Mouse (Mus musculus): Measurements from ENCODE around the gene Cabp2. TPM values are rescaled to one million over a fixed set of nuclear protein-coding genes. Genes with fewer than 3 reads are reported as not detected.
"Not testable (repeated sequence)": the region's sequence is repeated elsewhere in the genome, so short reads cannot be mapped to it uniquely, and the experiment has no call there.

Gene Cabp2
- polyA plus RNA-seq, 1 experiment from 2014 or later, result not detected

GRCm38 (mm10) chr19:4057389-4057788 is 24.0 kb upstream of the Cabp2 start:
- WGBS, result 85% methylated on average over 13 of the region's 13 CpGs
- Histone ChIP-seq H3K27me3 (no peaks in the 10 kb centered on the region), H3K9me3 (no peaks in the 10 kb centered on the region), H3K9ac (no peak overlapping the region), H3K4me1 (replicated peaks) (no peaks in the 10 kb centered on the region), H3K36me3 (no peaks in the 10 kb centered on the region), H3K4me2 (no peak overlapping the region), H3K27ac (replicated peaks) (no peak overlapping the region), H3K4me3 (no peak overlapping the region)
- no peak for ATAC-seq (ENCODE audit: low read depth)

GRCm38 (mm10) chr19:4057962-4058361 is 23.4 kb upstream of the Cabp2 start:
- H3K9ac ChIP-seq, result no peak overlapping the region
- H3K27me3 ChIP-seq, result no peaks in the 10 kb centered on the region
- no peaks in the 10 kb centered on the region for H3K36me3 ChIP-seq
- H3K9me3 ChIP-seq, result no peaks in the 10 kb centered on the region
- WGBS, result 94% methylated on average over 7 of the region's 7 CpGs
- H3K4me1 ChIP-seq (replicated peaks), result no peaks in the 10 kb centered on the region
- no peak overlapping the region for H3K27ac ChIP-seq (replicated peaks)
- no peak for ATAC-seq (ENCODE audit: low read depth)
- H3K4me3 ChIP-seq, result no peak overlapping the region
- no peak overlapping the region for H3K4me2 ChIP-seq

GRCm38 (mm10) chr19:4058581-4058980 is 22.8 kb upstream of the Cabp2 start:
- no peaks in the 10 kb centered on the region for H3K27me3 ChIP-seq
- no peak overlapping the region for H3K27ac ChIP-seq (replicated peaks)
- no peak overlapping the region for H3K9ac ChIP-seq
- no peaks in the 10 kb centered on the region for H3K36me3 ChIP-seq
- no peak overlapping the region for H3K4me3 ChIP-seq
- no peak for ATAC-seq (ENCODE audit: low read depth)
- WGBS, result 90% methylated on average over 5 of the region's 5 CpGs
- no peaks in the 10 kb centered on the region for H3K4me1 ChIP-seq (replicated peaks)
- no peak overlapping the region for H3K4me2 ChIP-seq
- no peaks in the 10 kb centered on the region for H3K9me3 ChIP-seq

- WGBS, result 82% methylated on average over 15 of the region's 15 CpGs
Observed at GRCm38 (mm10) chr19:4059069-4059740, 22.2 kb upstream of the Cabp2 start, which contains the start of gene Gstp3. Gene Gstp3, minus strand, starts transcription at chr19:4059569.

GRCm38 (mm10) chr19:4060044-4060898 is 21.1 kb upstream of the Cabp2 start:
- not testable (repeated sequence) for H3K36me3 ChIP-seq; ATAC-seq (ENCODE audit: low read depth); H3K9me3 ChIP-seq; H3K4me3 ChIP-seq; H3K9ac ChIP-seq; H3K4me1 ChIP-seq (replicated peaks); H3K27me3 ChIP-seq; H3K27ac ChIP-seq (replicated peaks); H3K4me2 ChIP-seq
- WGBS, result 84% methylated on average over 8 of the region's 8 CpGs

More at GRCm38 (mm10) chr19:4059069-4059740, 22.2 kb upstream of the Cabp2 start, which contains the start of gene Gstp3:
- no peak within 1 kb of the TSS for H3K9ac ChIP-seq
- H3K4me3 ChIP-seq, result no peak within 1 kb of the TSS
- no peak for ATAC-seq (ENCODE audit: low read depth)
- no peaks in the 10 kb centered on the region for H3K9me3 ChIP-seq
- H3K27ac ChIP-seq (replicated peaks), result no peak within 1 kb of the TSS
- H3K36me3 ChIP-seq, result no peaks in the 10 kb centered on the region
- no peaks in the 10 kb centered on the region for H3K27me3 ChIP-seq
- H3K4me1 ChIP-seq (replicated peaks), result no peaks in the 10 kb centered on the region
- no peak within 1 kb of the TSS for H3K4me2 ChIP-seq

- Histone ChIP-seq H3K9me3 (no peaks in the 10 kb centered on the region), H3K4me3 (no peak overlapping the region), H3K27ac (replicated peaks) (no peak overlapping the region), H3K36me3 (no peaks in the 10 kb centered on the region), H3K4me2 (no peak overlapping the region), H3K4me1 (replicated peaks) (no peaks in the 10 kb centered on the region), H3K9ac (no peak overlapping the region), H3K27me3 (no peaks in the 10 kb centered on the region)
- ATAC-seq (ENCODE audit: low read depth), result no peak
- WGBS, result 86% methylated on average over 6 of the region's 6 CpGs
Observed at GRCm38 (mm10) chr19:4060899-4061465, 20.4 kb upstream of the Cabp2 start.

GRCm38 (mm10) chr19:4063357-4063756 is 18.0 kb upstream of the Cabp2 start:
- not testable (repeated sequence) for H3K9me3 ChIP-seq; ATAC-seq (ENCODE audit: low read depth); H3K9ac ChIP-seq; H3K27me3 ChIP-seq; H3K4me3 ChIP-seq; H3K36me3 ChIP-seq; H3K4me1 ChIP-seq (replicated peaks); H3K4me2 ChIP-seq; H3K27ac ChIP-seq (replicated peaks)
- 88% methylated on average over 4 of the region's 4 CpGs for WGBS

- H3K4me1 ChIP-seq (replicated peaks); H3K27me3 ChIP-seq; H3K4me2 ChIP-seq; H3K4me3 ChIP-seq; ATAC-seq (ENCODE audit: low read depth); H3K9me3 ChIP-seq; H3K27ac ChIP-seq (replicated peaks); H3K9ac ChIP-seq; H3K36me3 ChIP-seq: not testable (repeated sequence)
- 48% methylated on average over 6 of the region's 11 CpGs for WGBS
Observed at GRCm38 (mm10) chr19:4064501-4064900, 16.9 kb upstream of the Cabp2 start.

- Histone ChIP-seq H3K36me3 (no peaks in the 10 kb centered on the region), H3K4me2 (no peak overlapping the region), H3K9ac (no peak overlapping the region), H3K4me3 (no peak overlapping the region), H3K27ac (replicated peaks) (no peak overlapping the region), H3K9me3 (no peaks in the 10 kb centered on the region), H3K27me3 (no peaks in the 10 kb centered on the region), H3K4me1 (replicated peaks) (no peaks in the 10 kb centered on the region)
- WGBS, result 83% methylated on average over 6 of the region's 6 CpGs
- ATAC-seq (ENCODE audit: low read depth), result no peak
Observed at GRCm38 (mm10) chr19:4066280-4066679, 15.1 kb upstream of the Cabp2 start.

- Histone ChIP-seq H3K4me2 (no peak overlapping the region), H3K9me3 (no peaks in the 10 kb centered on the region), H3K4me1 (replicated peaks) (no peaks in the 10 kb centered on the region), H3K27me3 (no peaks in the 10 kb centered on the region), H3K36me3 (no peaks in the 10 kb centered on the region), H3K27ac (replicated peaks) (no peak overlapping the region), H3K9ac (no peak overlapping the region), H3K4me3 (no peak overlapping the region)
- ATAC-seq (ENCODE audit: low read depth), result no peak
Observed at GRCm38 (mm10) chr19:4066877-4067276, 14.5 kb upstream of the Cabp2 start.

- not testable (repeated sequence) for H3K27me3 ChIP-seq; H3K36me3 ChIP-seq; ATAC-seq (ENCODE audit: low read depth); H3K4me3 ChIP-seq; H3K9me3 ChIP-seq; H3K4me1 ChIP-seq (replicated peaks); H3K4me2 ChIP-seq; H3K27ac ChIP-seq (replicated peaks); H3K9ac ChIP-seq
- 90% methylated on average over 2 of the region's 2 CpGs for WGBS
Observed at GRCm38 (mm10) chr19:4068242-4068641, 13.1 kb upstream of the Cabp2 start.

GRCm38 (mm10) chr19:4068717-4069410 is 12.5 kb upstream of the Cabp2 start:
- Histone ChIP-seq H3K4me3 (no peak overlapping the region), H3K4me2 (no peak overlapping the region), H3K9me3 (no peaks in the 10 kb centered on the region), H3K36me3 (no peaks in the 10 kb centered on the region), H3K27ac (replicated peaks) (no peak overlapping the region), H3K27me3 (no peaks in the 10 kb centered on the region), H3K9ac (no peak overlapping the region), H3K4me1 (replicated peaks) (no peaks in the 10 kb centered on the region)
- 80% methylated on average over 15 of the region's 15 CpGs for WGBS
- ATAC-seq (ENCODE audit: low read depth), result no peak

Data from neural tube, embryonic 13.5 days (tissue).